Mouse (Mus musculus): Measurements from ENCODE around the gene Pepd. TPM values are rescaled to one million over a fixed set of nuclear protein-coding genes. Genes with fewer than 3 reads are reported as not detected.
"Not testable (repeated sequence)": the region's sequence is repeated elsewhere in the genome, so short reads cannot be mapped to it uniquely, and the experiment has no call there.

Gene Pepd
- polyA plus RNA-seq, 1 experiment from 2014 or later, result 68.2 TPM

GRCm38 (mm10) chr7:34968749-34969433 is 56.7 kb downstream of the Pepd start:
- TF ChIP-seq CTCF (IDR thresholded peaks at IDR 0.05; ENCODE audit: low read depth), result no peak
- WGBS, result 84% methylated on average over 3 of the region's 3 CpGs
- H3K9ac ChIP-seq, result no peak overlapping the region
- H3K4me3 ChIP-seq (ENCODE audit: low read depth, low read length), result no peak overlapping the region
- H3K36me3 ChIP-seq (ENCODE audit: insufficient read depth), result 0 out of 2 replicates have a peak, but pooled peaks cover 7% of the 10 kb centered on the region
- H3K4me1 ChIP-seq (ENCODE audit: insufficient read depth), result no peaks in the 10 kb centered on the region
- ATAC-seq (ENCODE audit: insufficient read depth) (no peak), DNase-seq (no peak)
- no peaks in the 10 kb centered on the region for H3K27me3 ChIP-seq (ENCODE audit: insufficient read depth, low read length)
- H3K27ac ChIP-seq (ENCODE audit: low read depth), result no peak overlapping the region
- no peak overlapping the region for H3K4me2 ChIP-seq
- no peaks in the 10 kb centered on the region for H3K9me3 ChIP-seq (ENCODE audit: low read depth, low read length)

- no peaks in the 10 kb centered on the region for H3K9me3 ChIP-seq (ENCODE audit: low read depth, low read length)
- H3K4me1 ChIP-seq (ENCODE audit: insufficient read depth), result no peaks in the 10 kb centered on the region
- no peak overlapping the region for H3K27ac ChIP-seq (ENCODE audit: low read depth)
- no peak overlapping the region for H3K4me3 ChIP-seq (ENCODE audit: low read depth, low read length)
- H3K9ac ChIP-seq, result no peak overlapping the region
- no peaks in the 10 kb centered on the region for H3K27me3 ChIP-seq (ENCODE audit: insufficient read depth, low read length)
- WGBS, result 79% methylated on average over 10 of the region's 10 CpGs
- TF ChIP-seq CTCF (IDR thresholded peaks at IDR 0.05; ENCODE audit: low read depth), result no peak
- no peak for ATAC-seq (ENCODE audit: insufficient read depth)
- no peak for DNase-seq
- H3K4me2 ChIP-seq, result no peak overlapping the region
- H3K36me3 ChIP-seq (ENCODE audit: insufficient read depth), result 0 out of 2 replicates have a peak, but pooled peaks cover 7% of the 10 kb centered on the region
These were observed 59.6 kb downstream of the Pepd start for GRCm38 (mm10) chr7:34971826-34972225.

GRCm38 (mm10) chr7:34972990-34973440 is 60.8 kb downstream of the Pepd start:
- Histone ChIP-seq H3K27me3 (ENCODE audit: insufficient read depth, low read length) (no peaks in the 10 kb centered on the region), H3K36me3 (ENCODE audit: insufficient read depth) (0 out of 2 replicates have a peak, but pooled peaks cover 7% of the 10 kb centered on the region), H3K27ac (ENCODE audit: low read depth) (no peak overlapping the region), H3K9ac (no peak overlapping the region), H3K4me2 (no peak overlapping the region), H3K4me1 (ENCODE audit: insufficient read depth) (no peaks in the 10 kb centered on the region), H3K4me3 (ENCODE audit: low read depth, low read length) (no peak overlapping the region), H3K9me3 (ENCODE audit: low read depth, low read length) (no peaks in the 10 kb centered on the region)
- ATAC-seq (ENCODE audit: insufficient read depth) (no peak), DNase-seq (no peak)
- 56% methylated on average over 4 of the region's 4 CpGs for WGBS
- no peak for TF ChIP-seq CTCF (IDR thresholded peaks at IDR 0.05; ENCODE audit: low read depth)

GRCm38 (mm10) chr7:34973877-34974276 is 61.7 kb downstream of the Pepd start:
- 64% methylated on average over 3 of the region's 3 CpGs for WGBS
- no peak for TF ChIP-seq CTCF (IDR thresholded peaks at IDR 0.05; ENCODE audit: low read depth)
- Histone ChIP-seq H3K27me3 (ENCODE audit: insufficient read depth, low read length) (no peaks in the 10 kb centered on the region), H3K9ac (no peak overlapping the region), H3K27ac (ENCODE audit: low read depth) (no peak overlapping the region), H3K36me3 (ENCODE audit: insufficient read depth) (0 out of 2 replicates have a peak, but pooled peaks cover 7% of the 10 kb centered on the region), H3K9me3 (ENCODE audit: low read depth, low read length) (no peaks in the 10 kb centered on the region), H3K4me1 (ENCODE audit: insufficient read depth) (no peaks in the 10 kb centered on the region), H3K4me2 (no peak overlapping the region), H3K4me3 (ENCODE audit: low read depth, low read length) (no peak overlapping the region)
- ATAC-seq (ENCODE audit: insufficient read depth) (no peak), DNase-seq (no peak)

- H3K4me2 ChIP-seq, result no peak overlapping the region
- no peaks in the 10 kb centered on the region for H3K4me1 ChIP-seq (ENCODE audit: insufficient read depth)
- H3K27ac ChIP-seq (ENCODE audit: low read depth), result no peak overlapping the region
- no peaks in the 10 kb centered on the region for H3K27me3 ChIP-seq (ENCODE audit: insufficient read depth, low read length)
- H3K4me3 ChIP-seq (ENCODE audit: low read depth, low read length), result no peak overlapping the region
- H3K36me3 ChIP-seq (ENCODE audit: insufficient read depth), result 0 out of 2 replicates have a peak, but pooled peaks cover 7% of the 10 kb centered on the region
- 91% methylated on average over 12 of the region's 12 CpGs for WGBS
- DNase-seq (no peak), ATAC-seq (ENCODE audit: insufficient read depth) (no peak)
- no peak for TF ChIP-seq CTCF (IDR thresholded peaks at IDR 0.05; ENCODE audit: low read depth)
- H3K9me3 ChIP-seq (ENCODE audit: low read depth, low read length), result no peaks in the 10 kb centered on the region
- no peak overlapping the region for H3K9ac ChIP-seq
These were observed 63.7 kb downstream of the Pepd start for GRCm38 (mm10) chr7:34975913-34976312.

- Histone ChIP-seq H3K4me1 (ENCODE audit: insufficient read depth) (no peaks in the 10 kb centered on the region), H3K4me3 (ENCODE audit: low read depth, low read length) (no peak overlapping the region), H3K9me3 (ENCODE audit: low read depth, low read length) (no peaks in the 10 kb centered on the region), H3K4me2 (no peak overlapping the region), H3K27me3 (ENCODE audit: insufficient read depth, low read length) (no peaks in the 10 kb centered on the region), H3K36me3 (ENCODE audit: insufficient read depth) (0 out of 2 replicates have a peak, but pooled peaks cover 7% of the 10 kb centered on the region), H3K9ac (no peak overlapping the region), H3K27ac (ENCODE audit: low read depth) (no peak overlapping the region)
- 85% methylated on average over 4 of the region's 4 CpGs for WGBS
- no peak for ATAC-seq (ENCODE audit: insufficient read depth)
- TF ChIP-seq CTCF (IDR thresholded peaks at IDR 0.05; ENCODE audit: low read depth), result no peak
- DNase-seq, result no peak
These were observed 65.2 kb downstream of the Pepd start for GRCm38 (mm10) chr7:34977403-34977802.

GRCm38 (mm10) chr7:34981803-34982202 is 69.6 kb downstream of the Pepd start:
- WGBS, result 88% methylated on average over 10 of the region's 10 CpGs
- Histone ChIP-seq H3K4me2 (no peak overlapping the region), H3K9me3 (ENCODE audit: low read depth, low read length) (no peaks in the 10 kb centered on the region), H3K27me3 (ENCODE audit: insufficient read depth, low read length) (no peaks in the 10 kb centered on the region), H3K9ac (no peak overlapping the region), H3K4me1 (ENCODE audit: insufficient read depth) (no peaks in the 10 kb centered on the region), H3K4me3 (ENCODE audit: low read depth, low read length) (no peak overlapping the region), H3K27ac (ENCODE audit: low read depth) (no peak overlapping the region), H3K36me3 (ENCODE audit: insufficient read depth) (0 out of 2 replicates have a peak, but pooled peaks cover 3% of the 10 kb centered on the region)
- no peak for DNase-seq
- no peak for TF ChIP-seq CTCF (IDR thresholded peaks at IDR 0.05; ENCODE audit: low read depth)
- ATAC-seq (ENCODE audit: insufficient read depth), result no peak

GRCm38 (mm10) chr7:34982372-34982771 is 70.2 kb downstream of the Pepd start:
- H3K4me1 ChIP-seq (ENCODE audit: insufficient read depth); ATAC-seq (ENCODE audit: insufficient read depth); DNase-seq; H3K9me3 ChIP-seq (ENCODE audit: low read depth, low read length); H3K36me3 ChIP-seq (ENCODE audit: insufficient read depth); H3K27ac ChIP-seq (ENCODE audit: low read depth); H3K4me3 ChIP-seq (ENCODE audit: low read depth, low read length); H3K9ac ChIP-seq; H3K27me3 ChIP-seq (ENCODE audit: insufficient read depth, low read length); H3K4me2 ChIP-seq: not testable (repeated sequence)
- 79% methylated on average over 2 of the region's 2 CpGs for WGBS
